In the genomic region with DNA sequence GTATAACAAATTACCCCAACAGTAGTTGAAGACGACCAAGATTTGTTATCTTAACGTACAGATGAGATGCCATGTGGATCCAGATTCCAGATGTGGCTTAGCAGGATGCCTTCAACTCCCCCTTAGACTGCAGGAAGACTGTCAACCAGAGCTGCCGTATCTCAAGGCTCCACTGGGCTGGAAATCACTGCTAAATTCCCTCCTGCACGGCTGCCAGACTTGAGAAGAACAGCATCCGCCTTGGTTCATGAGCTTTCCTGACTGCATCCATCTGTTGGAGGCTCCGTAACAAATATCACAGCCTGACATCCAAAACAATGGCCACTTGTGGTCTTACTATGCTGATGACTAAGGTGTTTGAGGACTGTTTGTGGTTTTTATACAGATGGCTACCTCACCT, we compare ENCODE assay signal across 9 mouse cellular contexts.
"Had no signal": no experiment of that assay in that cellular context is flagged by ENCODE, and none has a peak within 500 bp of the region (broad histone marks: within the 10 kb centered on the region; RNA-seq: fewer than 3 reads in every experiment).

No protein-coding gene starts in this region.

- H3K9me3 ChIP-seq: limb, embryonic 13.5 days; midbrain, embryonic 10.5 days had no signal

- H3K4me2 ChIP-seq: limb, embryonic 13.5 days had no signal

- H3K27ac ChIP-seq: limb, embryonic 13.5 days; liver, embryonic 14.5 days; midbrain, embryonic 10.5 days; stomach, postnatal 0 days had no signal

- H3K36me3 ChIP-seq: limb, embryonic 13.5 days; midbrain, embryonic 10.5 days had no signal

- DNase-seq: kidney, adult 9 months; left cerebral cortex, postnatal 4 days; lung, adult 18-20 months; midbrain, embryonic 14.5 days had no signal

- H3K9ac ChIP-seq: limb, embryonic 13.5 days; liver, embryonic 14.5 days had no signal

- H3K4me3 ChIP-seq: limb, embryonic 13.5 days; midbrain, embryonic 10.5 days; myocyte had no signal
